Mouse (Mus musculus): ENCODE results near the gene Rce1.
"Not testable (repeated sequence)": the region's sequence is repeated elsewhere in the genome, so short reads cannot be mapped to it uniquely, and the experiment has no call there.

The Rce1 gene

DNA sequence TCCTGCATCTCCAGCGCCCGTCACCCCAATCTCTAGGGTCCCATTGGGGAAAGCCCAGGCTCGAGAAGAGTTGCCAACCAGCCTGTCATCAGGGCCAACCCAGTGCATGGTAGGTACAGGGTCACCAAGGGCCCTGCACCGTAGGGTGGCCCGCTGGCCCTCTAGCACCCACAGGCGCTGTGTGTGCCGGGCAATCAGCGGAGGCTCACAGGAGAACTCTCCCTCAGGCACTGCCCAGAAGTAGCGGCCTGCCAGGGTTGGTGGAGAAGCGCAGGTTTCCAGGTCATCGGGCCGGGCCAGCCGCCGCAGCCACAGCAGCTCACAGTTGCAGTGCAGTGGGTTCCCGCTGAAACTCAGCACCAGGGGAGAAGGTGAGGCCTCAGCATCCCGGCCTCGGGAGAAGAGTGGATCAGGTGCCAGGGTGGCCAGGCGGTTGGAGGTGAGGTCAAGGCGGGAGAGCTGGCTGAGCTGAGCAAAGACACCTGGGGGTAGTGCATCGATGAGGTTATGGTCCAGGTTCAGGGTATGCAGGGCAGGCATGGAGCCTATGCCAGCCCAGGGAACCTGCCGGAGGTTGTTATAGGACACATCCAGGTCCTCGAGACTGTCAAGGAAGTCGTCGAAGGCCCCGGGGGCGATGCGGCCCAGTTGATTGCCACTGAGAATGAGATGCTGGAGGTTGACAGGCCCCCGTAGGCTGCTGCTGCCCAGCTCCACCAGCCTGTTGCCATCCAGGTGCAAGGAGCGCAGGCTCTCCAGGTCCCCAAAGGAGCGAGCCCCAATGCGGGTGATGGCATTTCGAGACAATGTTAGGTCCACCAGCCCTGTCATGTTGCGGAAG lies 11.8 kb downstream of the Rce1 start:
- no peak for DNase-seq (ENCODE audit: extremely low spot score, low read depth, low spot score)

GRCm38 (mm10) chr19:4612181-4612961 lies 13.1 kb downstream of the Rce1 start:
- DNase-seq (ENCODE audit: extremely low spot score, low read depth, low spot score): no peak

DNA sequence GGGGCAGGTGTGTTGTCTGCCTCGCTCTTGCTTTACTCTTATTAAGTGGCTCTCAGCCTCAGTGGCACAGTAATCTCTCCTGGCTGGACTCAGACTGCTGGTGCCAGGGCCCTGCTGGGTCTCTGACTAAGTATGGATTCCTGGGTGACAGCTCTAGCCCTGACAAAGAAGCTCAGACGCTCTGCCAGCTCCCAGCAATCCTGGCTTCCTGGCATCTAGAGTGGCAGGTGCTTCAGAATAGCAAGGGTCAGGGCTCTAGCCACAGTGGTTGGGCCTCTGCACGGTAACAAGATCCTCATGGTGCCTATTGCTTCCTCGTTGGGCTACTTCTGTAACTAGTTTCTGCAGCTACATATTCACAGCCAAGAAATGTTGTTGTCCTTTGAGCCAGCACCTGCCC lies 15.3 kb downstream of the Rce1 start:
- DNase-seq (ENCODE audit: extremely low spot score, low read depth, low spot score): no peak

- no peak for DNase-seq (ENCODE audit: extremely low spot score, low read depth, low spot score)
Observed at GRCm38 (mm10) chr19:4608511-4608910, 16.9 kb downstream of the Rce1 start.

- no peak for DNase-seq (ENCODE audit: extremely low spot score, low read depth, low spot score)
Observed at GRCm38 (mm10) chr19:4607406-4607805, 18.0 kb downstream of the Rce1 start.

GRCm38 (mm10) chr19:4605654-4606053 lies 19.8 kb downstream of the Rce1 start:
- DNase-seq (ENCODE audit: extremely low spot score, low read depth, low spot score): no peak

- no peak for DNase-seq (ENCODE audit: extremely low spot score, low read depth, low spot score)
Observed at GRCm38 (mm10) chr19:4603801-4604723, 21.4 kb downstream of the Rce1 start.

DNA sequence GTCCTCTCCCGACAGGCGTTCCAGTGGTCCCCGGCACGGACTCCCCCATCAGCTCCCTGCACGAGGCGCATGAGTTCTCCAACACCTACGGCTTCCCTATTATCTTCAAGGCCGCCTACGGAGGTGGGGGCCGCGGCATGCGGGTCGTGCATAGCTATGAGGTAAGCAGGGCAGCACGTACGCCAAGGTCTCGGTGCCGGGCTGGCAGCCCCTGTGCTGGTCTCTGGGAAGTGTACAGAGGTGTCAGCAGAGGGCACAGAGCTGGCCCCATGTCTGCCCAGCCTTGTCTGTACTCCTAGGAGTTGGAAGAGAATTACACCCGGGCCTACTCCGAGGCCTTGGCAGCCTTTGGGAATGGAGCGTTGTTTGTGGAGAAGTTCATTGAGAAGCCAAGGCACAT lies 23.0 kb downstream of the Rce1 start:
- no peak for DNase-seq (ENCODE audit: extremely low spot score, low read depth, low spot score)

GRCm38 (mm10) chr19:4596071-4596470 lies 29.4 kb downstream of the Rce1 start:
- no peak for DNase-seq (ENCODE audit: extremely low spot score, low read depth, low spot score)

- no peak for DNase-seq (ENCODE audit: extremely low spot score, low read depth, low spot score)
Observed at GRCm38 (mm10) chr19:4593792-4594522, 31.5 kb downstream of the Rce1 start.

GRCm38 (mm10) chr19:4590025-4590424 lies 35.4 kb downstream of the Rce1 start:
- no peak for DNase-seq (ENCODE audit: extremely low spot score, low read depth, low spot score)

GRCm38 (mm10) chr19:4589081-4589480 lies 36.4 kb downstream of the Rce1 start:
- no peak for DNase-seq (ENCODE audit: extremely low spot score, low read depth, low spot score)

DNA sequence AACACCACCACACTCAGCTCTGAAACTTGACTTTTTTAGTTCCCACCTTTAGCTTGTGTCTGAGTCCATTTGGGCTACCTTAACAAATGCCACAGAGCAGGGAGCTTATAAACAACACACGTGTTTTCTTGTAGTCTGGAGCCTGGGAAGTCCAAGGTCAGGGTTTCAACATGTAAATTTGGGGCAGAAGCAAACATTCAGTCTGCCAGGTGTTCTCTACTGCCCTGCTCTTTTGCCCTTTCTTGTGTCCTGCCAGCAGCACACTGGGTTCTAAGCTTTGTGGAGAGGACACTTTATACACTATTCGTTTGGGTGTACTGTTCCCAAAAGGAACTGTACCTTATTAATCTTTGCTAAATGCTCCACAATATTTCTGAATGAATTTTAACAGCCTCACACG lies 37.0 kb downstream of the Rce1 start:
- no peak for DNase-seq (ENCODE audit: extremely low spot score, low read depth, low spot score)

GRCm38 (mm10) chr19:4587426-4587825 lies 38.0 kb downstream of the Rce1 start:
- DNase-seq (ENCODE audit: extremely low spot score, low read depth, low spot score): no peak

DNA sequence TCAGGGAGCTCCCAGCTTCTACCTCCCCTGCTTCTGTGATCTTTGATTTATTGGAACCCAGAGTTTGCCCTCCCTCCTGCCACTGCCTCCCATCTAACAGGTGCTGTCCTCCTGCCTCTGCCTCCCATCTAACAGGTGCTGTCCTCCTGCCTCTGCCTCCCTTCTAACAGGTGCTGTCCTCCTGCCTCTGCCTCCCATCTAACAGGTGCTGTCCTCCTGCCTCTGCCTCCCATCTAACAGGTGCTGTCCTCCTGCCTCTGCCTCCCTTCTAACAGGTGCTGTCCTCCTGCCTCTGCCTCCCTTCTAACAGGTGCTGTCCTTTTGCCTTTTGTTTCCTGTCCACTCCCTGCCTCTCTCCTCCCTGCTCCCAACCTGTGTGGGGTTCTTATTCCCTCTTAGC lies 38.7 kb downstream of the Rce1 start:
- DNase-seq (ENCODE audit: extremely low spot score, low read depth, low spot score): not testable (repeated sequence)

- no peak for DNase-seq (ENCODE audit: extremely low spot score, low read depth, low spot score)
Observed at GRCm38 (mm10) chr19:4583856-4584255, 41.6 kb downstream of the Rce1 start.

DNA sequence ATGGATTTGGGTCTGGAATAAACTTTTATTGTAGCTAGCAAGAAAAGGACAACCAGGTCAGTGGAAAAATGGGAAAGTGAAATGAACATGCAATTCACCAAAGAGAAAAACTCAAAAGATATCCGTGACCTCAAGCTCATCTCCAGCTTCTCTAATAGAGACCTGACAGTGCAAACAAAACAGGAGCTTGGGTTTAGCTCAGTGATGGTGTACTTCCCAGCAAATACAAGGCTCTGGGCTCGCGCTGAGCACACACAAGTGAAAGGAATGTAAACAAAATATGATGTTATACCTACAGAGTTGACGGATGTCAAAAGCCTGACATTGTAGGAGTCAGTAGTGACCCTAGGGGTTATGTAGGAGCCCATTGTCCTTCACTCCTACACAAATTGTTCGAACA lies 46.1 kb downstream of the Rce1 start:
- DNase-seq (ENCODE audit: extremely low spot score, low read depth, low spot score): no peak

DNA sequence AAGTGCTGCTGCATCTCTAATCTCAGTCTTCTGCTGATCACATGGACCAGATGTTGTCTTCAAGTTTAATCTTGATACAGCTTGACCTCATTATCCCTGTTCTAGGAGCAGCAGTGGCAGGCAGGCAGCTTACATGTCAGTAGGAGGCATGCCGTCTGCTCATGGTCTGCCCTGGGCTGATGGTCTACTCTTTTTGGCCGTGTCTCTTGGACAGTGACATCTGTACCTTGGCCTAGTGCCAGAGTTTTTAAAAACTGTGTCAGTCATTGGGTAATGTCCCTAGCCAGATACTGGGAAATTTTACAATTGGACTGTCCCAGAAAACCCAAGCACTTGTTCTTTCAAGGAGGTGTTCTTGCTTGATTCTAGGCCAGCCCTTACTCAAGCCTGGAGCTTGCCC lies 46.6 kb downstream of the Rce1 start:
- DNase-seq (ENCODE audit: extremely low spot score, low read depth, low spot score): no peak

GRCm38 (mm10) chr19:4573241-4573640 lies 52.2 kb downstream of the Rce1 start:
- no peak for DNase-seq (ENCODE audit: extremely low spot score, low read depth, low spot score)
